Mouse (Mus musculus) ES-E14 (cell line): ENCODE data around the gene Aldh1l1.

Source experiments
- MAFK ChIP-seq: IDR thresholded peaks from 2 replicates; pipeline ENCODE4 v1.6.1; 2014; ENCODE audit warnings: mild to moderate bottlenecking, low read depth, low read length, inconsistent platforms; ENCODE audit not compliant: insufficient read depth
- ZC3H11A ChIP-seq: IDR thresholded peaks from 2 replicates; pipeline ENCODE4 v1.6.1; 2012; ENCODE audit warnings: low read depth, mild to moderate bottlenecking, inconsistent platforms, low read length, borderline replicate concordance

- TF ChIP-seq MAFK (no peak), ZC3H11A (no peak)
These were observed 60.0 kb downstream of the Aldh1l1 start for GRCm38 (mm10) chr6:90546274-90546673.
